Mouse (Mus musculus): ENCODE measurements around the gene Kdm6b. TPM values are rescaled to one million over a fixed set of nuclear protein-coding genes. Genes with fewer than 3 reads are reported as not detected.
A peak's percentile ranks its signal among the peaks of the same experiment; 100 is the strongest.

Kdm6b gene
- polyA plus RNA-seq (2015; fragmentation: Nextera tagmentation; extraction: Ambion mirVana) = 22.9 and 29.0 TPM in 2 replicates

GRCm38 (mm10) chr11:69413221-69414181, at the start of gene Kdm6b:
Gene Kdm6b, minus strand, starts transcription at chr11:69413675.
- no peak for ATAC-seq
- 28% methylated on average over 12 of the region's 12 CpGs for WGBS
- no peaks in the 10 kb centered on the region; the same call in 1 of the 2 replicates for H3K36me3 ChIP-seq (ENCODE audit: control insufficient read depth, insufficient read depth, low read length)
- H3K9ac ChIP-seq (ENCODE audit: low read depth, low read length) = peak within 1 kb of the TSS; percentile 83
- H3K27me3 ChIP-seq (replicated peaks; ENCODE audit: control insufficient read depth, insufficient read depth, low read length) = no peaks in the 10 kb centered on the region
- H3K4me3 ChIP-seq (ENCODE audit: low read length) = peak within 1 kb of the TSS; percentile 76
- H3K9me3 ChIP-seq (ENCODE audit: control insufficient read depth, low read length) = no peaks in the 10 kb centered on the region
- H3K4me1 ChIP-seq (ENCODE audit: control insufficient read depth, insufficient read depth, low read depth, low read length) = peaks cover 50% of the 10 kb centered on the region
- H3K27ac ChIP-seq (ENCODE audit: low read depth, low read length) = peak within 1 kb of the TSS; percentile 98
- peak within 1 kb of the TSS; percentile 67 for H3K4me2 ChIP-seq (ENCODE audit: low read length)

DNA sequence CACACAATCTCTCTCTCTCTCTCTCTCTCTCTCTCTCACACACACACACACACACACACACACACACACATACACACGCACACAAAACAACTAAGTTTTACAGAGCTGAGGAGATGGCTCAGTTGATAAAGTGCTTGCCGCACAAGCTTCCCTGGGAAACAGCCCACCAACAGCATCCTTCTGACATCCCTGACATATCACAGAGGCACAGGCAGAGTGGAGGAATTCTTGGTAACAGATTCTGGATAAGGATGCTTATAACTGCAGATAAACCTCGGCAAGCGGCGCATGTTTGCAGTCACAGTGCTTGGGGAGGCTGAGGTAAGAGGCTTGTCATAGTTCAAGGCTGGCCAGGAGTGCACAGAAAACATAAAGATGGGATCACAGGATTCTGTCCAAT, 48.1 kb upstream of the Kdm6b start:
- Histone ChIP-seq H3K4me3 (ENCODE audit: low read length) (no peak overlapping the region), H3K4me2 (ENCODE audit: low read length) (no peak overlapping the region), H3K4me1 (ENCODE audit: control insufficient read depth, insufficient read depth, low read depth, low read length) (peaks cover 4% of the 10 kb centered on the region; the same call in 1 of the 2 replicates), H3K27me3 (replicated peaks; ENCODE audit: control insufficient read depth, insufficient read depth, low read length) (no peaks in the 10 kb centered on the region), H3K36me3 (ENCODE audit: control insufficient read depth, insufficient read depth, low read length) (no peaks in the 10 kb centered on the region), H3K27ac (ENCODE audit: low read depth, low read length) (no peak overlapping the region), H3K9ac (ENCODE audit: low read depth, low read length) (no peak overlapping the region), H3K9me3 (ENCODE audit: control insufficient read depth, low read length) (no peaks in the 10 kb centered on the region)
- WGBS = 83% methylated on average over 5 of the region's 5 CpGs
- no peak for ATAC-seq

DNA sequence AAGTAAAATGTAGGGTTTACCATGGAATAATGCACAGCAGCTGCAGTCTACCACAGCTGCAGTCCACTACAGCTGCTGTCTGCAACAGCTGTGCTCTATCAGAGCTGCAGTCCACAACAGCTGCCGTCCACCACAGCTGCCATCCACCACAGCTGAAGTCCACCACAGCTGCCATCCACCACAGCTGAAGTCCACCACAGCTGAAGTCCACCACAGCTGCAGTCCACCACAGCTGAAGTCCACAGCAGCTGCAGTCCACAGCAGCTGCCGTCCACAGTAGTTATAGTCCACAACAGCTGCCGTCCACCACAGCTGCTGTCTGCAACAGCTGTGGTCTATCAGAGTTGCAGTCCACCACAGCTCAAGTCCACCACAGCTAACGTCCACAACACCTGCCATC, 46.4 kb upstream of the Kdm6b start:
- H3K9me3 ChIP-seq (ENCODE audit: control insufficient read depth, low read length) = no peaks in the 10 kb centered on the region
- 81% methylated on average over 4 of the region's 4 CpGs for WGBS
- no peak overlapping the region for H3K4me3 ChIP-seq (ENCODE audit: low read length)
- H3K27me3 ChIP-seq (replicated peaks; ENCODE audit: control insufficient read depth, insufficient read depth, low read length) = no peaks in the 10 kb centered on the region
- peaks cover 4% of the 10 kb centered on the region; the same call in 1 of the 2 replicates for H3K4me1 ChIP-seq (ENCODE audit: control insufficient read depth, insufficient read depth, low read depth, low read length)
- no peak for ATAC-seq
- no peak overlapping the region for H3K4me2 ChIP-seq (ENCODE audit: low read length)
- H3K9ac ChIP-seq (ENCODE audit: low read depth, low read length) = no peak overlapping the region
- no peaks in the 10 kb centered on the region for H3K36me3 ChIP-seq (ENCODE audit: control insufficient read depth, insufficient read depth, low read length)
- H3K27ac ChIP-seq (ENCODE audit: low read depth, low read length) = no peak overlapping the region

- WGBS = 14% methylated on average over 6 of the region's 6 CpGs
- no peaks in the 10 kb centered on the region for H3K9me3 ChIP-seq (ENCODE audit: control insufficient read depth, low read length)
- no peaks in the 10 kb centered on the region for H3K27me3 ChIP-seq (replicated peaks; ENCODE audit: control insufficient read depth, insufficient read depth, low read length)
- no peak overlapping the region for H3K4me3 ChIP-seq (ENCODE audit: low read length)
- H3K27ac ChIP-seq (ENCODE audit: low read depth, low read length) = peak overlapping the region; percentile 41; the same call in 1 of the 2 replicates
- H3K4me1 ChIP-seq (ENCODE audit: control insufficient read depth, insufficient read depth, low read depth, low read length) = peaks cover 4% of the 10 kb centered on the region
- H3K4me2 ChIP-seq (ENCODE audit: low read length) = no peak overlapping the region
- no peak overlapping the region for H3K9ac ChIP-seq (ENCODE audit: low read depth, low read length)
- no peaks in the 10 kb centered on the region for H3K36me3 ChIP-seq (ENCODE audit: control insufficient read depth, insufficient read depth, low read length)
- ATAC-seq = peak; percentile 90
Observed at GRCm38 (mm10) chr11:69457006-69457579, 43.6 kb upstream of the Kdm6b start.

- Histone ChIP-seq H3K4me2 (ENCODE audit: low read length) (no peak overlapping the region), H3K4me1 (ENCODE audit: control insufficient read depth, insufficient read depth, low read depth, low read length) (peaks cover 4% of the 10 kb centered on the region), H3K36me3 (ENCODE audit: control insufficient read depth, insufficient read depth, low read length) (no peaks in the 10 kb centered on the region), H3K27me3 (replicated peaks; ENCODE audit: control insufficient read depth, insufficient read depth, low read length) (no peaks in the 10 kb centered on the region), H3K27ac (ENCODE audit: low read depth, low read length) (no peak overlapping the region), H3K9me3 (ENCODE audit: control insufficient read depth, low read length) (no peaks in the 10 kb centered on the region), H3K9ac (ENCODE audit: low read depth, low read length) (no peak overlapping the region), H3K4me3 (ENCODE audit: low read length) (no peak overlapping the region)
- 45% methylated on average over 23 of the region's 23 CpGs for WGBS
- no peak for ATAC-seq
Observed at GRCm38 (mm10) chr11:69452114-69452867, 38.8 kb upstream of the Kdm6b start.

DNA sequence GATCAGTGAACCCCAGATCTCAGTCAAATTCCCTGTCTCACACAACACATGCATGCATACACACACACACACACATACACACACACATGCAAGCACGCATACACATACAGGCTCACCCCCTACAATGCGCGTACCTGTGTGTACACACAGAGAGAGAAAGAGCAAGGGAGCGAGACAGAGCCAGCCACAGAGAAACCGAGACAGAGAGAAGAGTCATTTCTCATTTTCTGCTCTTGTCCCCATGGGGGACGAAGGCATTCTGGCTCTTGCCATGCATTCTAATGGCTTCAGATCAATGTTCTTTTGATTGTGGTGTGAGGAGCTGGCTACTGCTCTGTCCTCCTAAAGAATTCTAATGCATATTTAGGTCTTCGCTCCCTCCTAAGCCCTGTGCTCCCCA, 33.8 kb upstream of the Kdm6b start:
- no peak overlapping the region for H3K9ac ChIP-seq (ENCODE audit: low read depth, low read length)
- H3K36me3 ChIP-seq (ENCODE audit: control insufficient read depth, insufficient read depth, low read length) = no peaks in the 10 kb centered on the region
- ATAC-seq = no peak; the same call in 1 of the 2 replicates
- no peaks in the 10 kb centered on the region; the same call in none of the 2 replicates for H3K4me1 ChIP-seq (ENCODE audit: control insufficient read depth, insufficient read depth, low read depth, low read length)
- 62% methylated on average over 7 of the region's 7 CpGs for WGBS
- no peak overlapping the region for H3K27ac ChIP-seq (ENCODE audit: low read depth, low read length)
- H3K27me3 ChIP-seq (replicated peaks; ENCODE audit: control insufficient read depth, insufficient read depth, low read length) = no peaks in the 10 kb centered on the region
- no peaks in the 10 kb centered on the region for H3K9me3 ChIP-seq (ENCODE audit: control insufficient read depth, low read length)
- no peak overlapping the region for H3K4me2 ChIP-seq (ENCODE audit: low read length)
- H3K4me3 ChIP-seq (ENCODE audit: low read length) = no peak overlapping the region

- WGBS = 54% methylated on average over 5 of the region's 5 CpGs
- Histone ChIP-seq H3K27ac (ENCODE audit: low read depth, low read length) (no peak overlapping the region), H3K36me3 (ENCODE audit: control insufficient read depth, insufficient read depth, low read length) (no peaks in the 10 kb centered on the region), H3K4me3 (ENCODE audit: low read length) (no peak overlapping the region), H3K27me3 (replicated peaks; ENCODE audit: control insufficient read depth, insufficient read depth, low read length) (no peaks in the 10 kb centered on the region), H3K4me2 (ENCODE audit: low read length) (no peak overlapping the region), H3K9ac (ENCODE audit: low read depth, low read length) (no peak overlapping the region), H3K4me1 (ENCODE audit: control insufficient read depth, insufficient read depth, low read depth, low read length) (no peaks in the 10 kb centered on the region; the same call in 1 of the 2 replicates), H3K9me3 (ENCODE audit: control insufficient read depth, low read length) (no peaks in the 10 kb centered on the region)
- ATAC-seq = no peak
Observed at GRCm38 (mm10) chr11:69443328-69443727, 29.9 kb upstream of the Kdm6b start.

DNA sequence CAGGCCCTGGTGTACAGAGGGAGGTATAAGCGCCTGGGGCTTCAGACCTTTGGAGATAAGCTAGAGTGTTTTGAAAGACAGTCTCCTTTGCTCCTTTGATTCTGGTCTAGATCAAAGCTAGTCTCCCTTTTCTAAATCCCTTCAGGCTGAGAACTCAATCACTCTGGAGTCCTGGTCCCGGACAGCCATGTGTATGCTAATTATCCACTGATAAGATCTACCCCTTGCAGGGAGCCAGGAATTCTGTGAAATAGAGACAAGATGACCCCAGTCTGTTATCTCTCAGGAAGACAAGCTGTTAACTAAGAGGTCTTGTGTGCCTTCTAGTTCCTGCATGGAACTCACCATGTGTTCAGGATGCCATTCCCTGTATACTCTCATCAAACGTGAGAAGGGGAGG, 23.8 kb upstream of the Kdm6b start:
- no peak overlapping the region for H3K4me2 ChIP-seq (ENCODE audit: low read length)
- WGBS = 48% methylated on average over 3 of the region's 3 CpGs
- H3K4me1 ChIP-seq (ENCODE audit: control insufficient read depth, insufficient read depth, low read depth, low read length) = peaks cover under 1% of the 10 kb centered on the region
- no peak overlapping the region for H3K9ac ChIP-seq (ENCODE audit: low read depth, low read length)
- H3K36me3 ChIP-seq (ENCODE audit: control insufficient read depth, insufficient read depth, low read length) = no peaks in the 10 kb centered on the region
- no peak overlapping the region for H3K27ac ChIP-seq (ENCODE audit: low read depth, low read length)
- H3K27me3 ChIP-seq (replicated peaks; ENCODE audit: control insufficient read depth, insufficient read depth, low read length) = no peaks in the 10 kb centered on the region
- no peak for ATAC-seq
- H3K4me3 ChIP-seq (ENCODE audit: low read length) = no peak overlapping the region
- H3K9me3 ChIP-seq (ENCODE audit: control insufficient read depth, low read length) = no peaks in the 10 kb centered on the region

- H3K36me3 ChIP-seq (ENCODE audit: control insufficient read depth, insufficient read depth, low read length) = no peaks in the 10 kb centered on the region
- 59% methylated on average over 6 of the region's 6 CpGs for WGBS
- no peak for ATAC-seq
Observed at GRCm38 (mm10) chr11:69433189-69433588, 19.7 kb upstream of the Kdm6b start.

More at GRCm38 (mm10) chr11:69433189-69433588, 19.7 kb upstream of the Kdm6b start:
- H3K4me2 ChIP-seq (ENCODE audit: low read length) = no peak overlapping the region
- no peak overlapping the region for H3K9ac ChIP-seq (ENCODE audit: low read depth, low read length)
- H3K27ac ChIP-seq (ENCODE audit: low read depth, low read length) = no peak overlapping the region
- no peaks in the 10 kb centered on the region for H3K27me3 ChIP-seq (replicated peaks; ENCODE audit: control insufficient read depth, insufficient read depth, low read length)
- no peaks in the 10 kb centered on the region for H3K9me3 ChIP-seq (ENCODE audit: control insufficient read depth, low read length)
- H3K4me3 ChIP-seq (ENCODE audit: low read length) = no peak overlapping the region
- peaks cover 3% of the 10 kb centered on the region for H3K4me1 ChIP-seq (ENCODE audit: control insufficient read depth, insufficient read depth, low read depth, low read length)
